Mouse (Mus musculus): ENCODE data around the gene Edem3.
A peak's percentile ranks its signal among the peaks of the same experiment; 100 is the strongest.

Edem3 gene

GRCm38 (mm10) chr1:151807286-151807685 is 52.1 kb downstream of the Edem3 start:
- Histone ChIP-seq H3K4me1 (replicated peaks; ENCODE audit: low read depth, low read length) (no peaks in the 10 kb centered on the region), H3K36me3 (ENCODE audit: insufficient read depth, low read length) (peaks cover 61% of the 10 kb centered on the region), H3K27me3 (ENCODE audit: insufficient read depth, low read length) (no peaks in the 10 kb centered on the region), H3K9me3 (ENCODE audit: low read length) (no peaks in the 10 kb centered on the region), H3K4me3 (replicated peaks; ENCODE audit: low read length) (no peak overlapping the region)
- TF ChIP-seq CTCF (conservative IDR thresholded peaks at IDR 0.05; ENCODE audit: low read length): no peak
- no peak for TF ChIP-seq NANOG (IDR thresholded peaks at IDR 0.05; ENCODE audit: borderline replicate concordance, low read length)

- no peaks in the 10 kb centered on the region for H3K4me1 ChIP-seq (replicated peaks; ENCODE audit: low read depth, low read length)
- TF ChIP-seq CTCF (conservative IDR thresholded peaks at IDR 0.05; ENCODE audit: low read length) (no peak), NANOG (IDR thresholded peaks at IDR 0.05; ENCODE audit: borderline replicate concordance, low read length) (no peak), POU5F1 (IDR thresholded peaks at IDR 0.05; ENCODE audit: borderline replicate concordance, low read length) (no peak)
- H3K27me3 ChIP-seq (ENCODE audit: insufficient read depth, low read length): no peaks in the 10 kb centered on the region
- no peak overlapping the region for H3K4me3 ChIP-seq (replicated peaks; ENCODE audit: low read length)
- no peaks in the 10 kb centered on the region for H3K9me3 ChIP-seq (ENCODE audit: low read length)
- H3K36me3 ChIP-seq (ENCODE audit: insufficient read depth, low read length): peaks cover 53% of the 10 kb centered on the region
Measured at GRCm38 (mm10) chr1:151810628-151811421, 55.7 kb downstream of the Edem3 start.

DNA sequence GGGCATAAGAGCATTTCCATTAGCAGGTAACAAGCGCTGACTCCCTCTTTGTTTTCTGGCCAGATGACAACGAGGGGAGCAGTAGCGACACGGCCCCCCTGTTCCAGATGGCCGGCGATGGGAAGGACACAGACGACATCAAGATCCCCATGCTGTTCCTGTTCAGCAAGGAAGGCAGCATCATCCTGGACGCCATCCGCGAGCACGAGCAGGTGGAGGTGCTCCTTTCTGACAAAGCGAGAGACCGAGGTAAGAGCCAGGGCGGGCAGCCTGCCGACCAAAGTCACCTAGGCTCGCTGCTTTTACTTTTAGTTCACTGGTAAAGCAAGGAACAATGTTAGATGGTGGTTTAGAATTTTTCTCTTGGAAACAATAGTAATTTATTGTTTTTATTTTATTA is 56.3 kb downstream of the Edem3 start:
- H3K9me3 ChIP-seq (ENCODE audit: low read length): no peaks in the 10 kb centered on the region
- no peak overlapping the region for H3K4me3 ChIP-seq (replicated peaks; ENCODE audit: low read length)
- H3K27me3 ChIP-seq (ENCODE audit: insufficient read depth, low read length): no peaks in the 10 kb centered on the region
- peaks cover 56% of the 10 kb centered on the region for H3K36me3 ChIP-seq (ENCODE audit: insufficient read depth, low read length)
- H3K4me1 ChIP-seq (replicated peaks; ENCODE audit: low read depth, low read length): no peaks in the 10 kb centered on the region
- TF ChIP-seq CTCF (conservative IDR thresholded peaks at IDR 0.05; ENCODE audit: low read length) (no peak), POU5F1 (IDR thresholded peaks at IDR 0.05; ENCODE audit: borderline replicate concordance, low read length) (no peak), NANOG (IDR thresholded peaks at IDR 0.05; ENCODE audit: borderline replicate concordance, low read length) (no peak)

DNA sequence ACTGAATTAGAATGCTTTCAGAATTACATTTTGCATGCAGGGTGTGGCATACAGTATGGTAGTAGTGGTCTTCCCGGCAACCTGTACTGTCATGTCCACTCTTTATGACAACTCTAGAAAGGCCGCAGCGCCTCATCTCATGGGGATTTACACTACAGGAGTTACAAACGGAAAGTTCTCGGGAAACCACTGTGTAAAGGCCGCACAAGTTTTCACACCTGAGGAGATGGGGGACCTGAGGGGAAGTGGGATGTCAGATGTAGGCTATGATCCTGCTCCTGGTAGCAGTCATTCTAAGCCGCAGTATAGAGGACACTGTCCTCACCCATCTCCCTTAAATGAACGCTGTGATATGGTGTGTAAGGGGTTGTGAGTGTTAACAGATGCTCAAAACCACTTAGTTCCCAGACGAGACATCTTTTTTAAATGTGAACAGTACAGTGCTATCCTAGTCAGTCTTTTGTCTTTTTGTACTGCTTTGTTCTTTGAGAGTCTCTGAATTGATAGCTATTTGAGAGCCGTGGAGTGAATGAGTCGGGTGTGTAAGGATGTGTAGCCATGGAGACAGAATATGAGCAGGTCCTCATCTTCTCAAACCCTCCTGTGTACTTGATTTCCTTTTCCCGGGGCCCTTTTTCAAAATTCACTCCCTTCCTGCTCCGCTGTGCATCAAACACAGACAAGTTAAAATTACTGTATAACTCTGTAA is 57.0 kb downstream of the Edem3 start:
- TF ChIP-seq POU5F1 (IDR thresholded peaks at IDR 0.05; ENCODE audit: borderline replicate concordance, low read length) (no peak), CTCF (conservative IDR thresholded peaks at IDR 0.05; ENCODE audit: low read length) (no peak), NANOG (IDR thresholded peaks at IDR 0.05; ENCODE audit: borderline replicate concordance, low read length) (no peak)

GRCm38 (mm10) chr1:151816051-151816450 is 60.9 kb downstream of the Edem3 start:
- Histone ChIP-seq H3K36me3 (ENCODE audit: insufficient read depth, low read length) (peaks cover 55% of the 10 kb centered on the region), H3K4me1 (replicated peaks; ENCODE audit: low read depth, low read length) (no peaks in the 10 kb centered on the region), H3K4me3 (replicated peaks; ENCODE audit: low read length) (no peak overlapping the region), H3K9me3 (ENCODE audit: low read length) (no peaks in the 10 kb centered on the region), H3K27me3 (ENCODE audit: insufficient read depth, low read length) (no peaks in the 10 kb centered on the region)
- TF ChIP-seq NANOG (IDR thresholded peaks at IDR 0.05; ENCODE audit: borderline replicate concordance, low read length) (no peak), POU5F1 (IDR thresholded peaks at IDR 0.05; ENCODE audit: borderline replicate concordance, low read length) (no peak), CTCF (conservative IDR thresholded peaks at IDR 0.05; ENCODE audit: low read length) (no peak)

More for the DNA sequence above, 57.0 kb downstream of the Edem3 start:
- H3K4me3 ChIP-seq (replicated peaks; ENCODE audit: low read length): no peak overlapping the region
- no peaks in the 10 kb centered on the region for H3K4me1 ChIP-seq (replicated peaks; ENCODE audit: low read depth, low read length)
- no peaks in the 10 kb centered on the region for H3K9me3 ChIP-seq (ENCODE audit: low read length)
- H3K27me3 ChIP-seq (ENCODE audit: insufficient read depth, low read length): no peaks in the 10 kb centered on the region
- peaks cover 56% of the 10 kb centered on the region for H3K36me3 ChIP-seq (ENCODE audit: insufficient read depth, low read length)

DNA sequence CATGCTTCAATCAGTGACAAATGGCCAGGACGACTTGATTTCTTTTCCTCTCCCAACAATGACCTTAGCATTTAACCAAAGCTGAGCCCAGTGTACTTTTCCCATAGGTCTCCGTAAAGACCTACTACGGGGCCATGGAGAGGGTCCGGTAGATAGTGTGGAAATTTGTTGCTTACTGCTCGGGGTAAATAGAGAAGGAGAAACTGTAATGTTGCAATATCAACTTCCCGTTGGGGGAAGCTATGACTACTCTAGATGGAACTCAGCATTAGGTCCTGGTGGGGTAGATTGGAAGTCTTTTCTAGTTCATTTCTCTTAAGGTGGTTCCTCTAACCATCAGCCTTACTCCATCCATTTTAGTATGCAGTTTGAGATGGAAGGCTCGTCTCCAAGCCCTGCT is 64.0 kb downstream of the Edem3 start:
- Histone ChIP-seq H3K27me3 (ENCODE audit: insufficient read depth, low read length) (no peaks in the 10 kb centered on the region), H3K36me3 (ENCODE audit: insufficient read depth, low read length) (peaks cover 38% of the 10 kb centered on the region), H3K9me3 (ENCODE audit: low read length) (no peaks in the 10 kb centered on the region), H3K4me3 (replicated peaks; ENCODE audit: low read length) (no peak overlapping the region), H3K4me1 (replicated peaks; ENCODE audit: low read depth, low read length) (peaks cover 3% of the 10 kb centered on the region; the same call in 1 of the 2 replicates)
- no peak for TF ChIP-seq POU5F1 (IDR thresholded peaks at IDR 0.05; ENCODE audit: borderline replicate concordance, low read length)
- no peak for TF ChIP-seq CTCF (conservative IDR thresholded peaks at IDR 0.05; ENCODE audit: low read length)
- TF ChIP-seq NANOG (IDR thresholded peaks at IDR 0.05; ENCODE audit: borderline replicate concordance, low read length): no peak

- H3K27me3 ChIP-seq (ENCODE audit: insufficient read depth, low read length): no peaks in the 10 kb centered on the region
- peaks cover 38% of the 10 kb centered on the region for H3K36me3 ChIP-seq (ENCODE audit: insufficient read depth, low read length)
- no peaks in the 10 kb centered on the region for H3K9me3 ChIP-seq (ENCODE audit: low read length)
- H3K4me3 ChIP-seq (replicated peaks; ENCODE audit: low read length): no peak overlapping the region
- peak; percentile 92 for TF ChIP-seq CTCF (conservative IDR thresholded peaks at IDR 0.05; ENCODE audit: low read length)
- no peak for TF ChIP-seq NANOG (IDR thresholded peaks at IDR 0.05; ENCODE audit: borderline replicate concordance, low read length)
- H3K4me1 ChIP-seq (replicated peaks; ENCODE audit: low read depth, low read length): peaks cover 3% of the 10 kb centered on the region; the same call in 1 of the 2 replicates
Measured at GRCm38 (mm10) chr1:151820457-151820856, 65.3 kb downstream of the Edem3 start.

GRCm38 (mm10) chr1:151825065-151825464 is 69.9 kb downstream of the Edem3 start:
- Histone ChIP-seq H3K9me3 (ENCODE audit: low read length) (no peaks in the 10 kb centered on the region), H3K4me3 (replicated peaks; ENCODE audit: low read length) (no peak overlapping the region), H3K36me3 (ENCODE audit: insufficient read depth, low read length) (peaks cover 1% of the 10 kb centered on the region; the same call in 1 of the 2 replicates), H3K4me1 (replicated peaks; ENCODE audit: low read depth, low read length) (peaks cover 3% of the 10 kb centered on the region; the same call in 1 of the 2 replicates), H3K27me3 (ENCODE audit: insufficient read depth, low read length) (no peaks in the 10 kb centered on the region)
- TF ChIP-seq POU5F1 (IDR thresholded peaks at IDR 0.05; ENCODE audit: borderline replicate concordance, low read length): no peak
- no peak for TF ChIP-seq NANOG (IDR thresholded peaks at IDR 0.05; ENCODE audit: borderline replicate concordance, low read length)
- TF ChIP-seq CTCF (conservative IDR thresholded peaks at IDR 0.05; ENCODE audit: low read length): no peak

All from E14TG2a.4 (cell line).